Comparison of ENCODE assay signal across 27 mouse cellular contexts in the genomic region with DNA sequence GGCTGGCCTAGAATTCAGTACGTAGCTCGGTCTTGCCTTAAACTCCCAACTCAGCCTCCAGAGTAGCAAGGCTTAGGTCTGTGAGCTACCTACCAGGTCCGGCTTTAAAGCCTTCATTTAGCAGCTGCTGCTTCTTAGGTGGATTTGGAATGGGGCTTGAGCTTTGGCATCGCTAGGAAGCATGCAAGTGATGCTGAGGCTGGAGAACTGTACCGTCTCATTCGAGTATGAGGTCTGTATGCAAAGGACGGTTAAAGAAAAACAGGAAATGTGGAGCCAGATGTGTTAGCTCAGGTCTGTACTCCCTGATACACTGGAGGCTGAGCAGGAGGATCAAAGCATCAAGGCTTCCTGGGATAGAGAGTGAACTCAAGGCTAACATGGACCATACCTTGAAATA. TPM values are rescaled to one million over a fixed set of nuclear protein-coding genes. Genes with fewer than 3 reads are reported as not detected.
DNase-seq lines count a peak whose midpoint lies in the region; ATAC-seq and TF ChIP-seq lines count a peak whose summit lies in the region.
"Had no signal": no experiment of that assay in that cellular context is flagged by ENCODE, and none has a peak within 500 bp of the region (broad histone marks: within the 10 kb centered on the region; RNA-seq: fewer than 3 reads in every experiment).

No protein-coding gene starts in this region.

- TF ChIP-seq CTCF in CH12.LX (conservative IDR thresholded peaks at IDR 0.05 in 1 of 2, IDR thresholded peaks at IDR 0.05 in 1 of 2; ENCODE audit: low read depth in 2 of 2, low read length in 2 of 2): no peak
- no peak for TF ChIP-seq CTCF in kidney, adult 2 months (conservative IDR thresholded peaks at IDR 0.05; ENCODE audit: insufficient read depth, insufficient read length, low read depth, low read length)

- H3K4me2 ChIP-seq in lung, embryonic 16.5 days (ENCODE audit: low read depth, low read length): no peak overlapping the region
- H3K4me2 ChIP-seq in CH12.LX (ENCODE audit: insufficient read depth, low read depth, poor library complexity, severe bottlenecking) (peak overlapping the region; percentile 92), myocyte (ENCODE audit: low read depth) (peak overlapping the region; percentile 65)
- H3K4me2 ChIP-seq: embryonic facial prominence, embryonic 13.5 days; embryonic facial prominence, embryonic 15.5 days; forebrain, embryonic 12.5 days had no signal

- H3K4me3 ChIP-seq in lung, embryonic 16.5 days (ENCODE audit: low read length): no peak overlapping the region
- H3K4me3 ChIP-seq in CH12.LX (replicated peaks in 1 of 3; ENCODE audit: low read depth in 2 of 3, low read length in 2 of 3, poor library complexity in 1 of 3): peak overlapping the region; percentile 57 to 98 (median 83)
- peak overlapping the region; percentile 59 for H3K4me3 ChIP-seq in myocyte
- no peak overlapping the region for H3K4me3 ChIP-seq in kidney, adult 2 months (ENCODE audit: insufficient read depth, low read depth, low read length)
- H3K4me3 ChIP-seq: embryonic facial prominence, embryonic 13.5 days; embryonic facial prominence, embryonic 15.5 days; erythroblast, embryonic 14.5 days; forebrain, embryonic 10.5 days; forebrain, embryonic 12.5 days had no signal

- no peaks in the 10 kb centered on the region for H3K9me3 ChIP-seq in lung, embryonic 16.5 days (ENCODE audit: control insufficient read depth, low read length)
- H3K9me3 ChIP-seq in CH12.LX (replicated peaks; ENCODE audit: low read length): no peaks in the 10 kb centered on the region
- H3K9me3 ChIP-seq: embryonic facial prominence, embryonic 13.5 days; embryonic facial prominence, embryonic 15.5 days; forebrain, embryonic 10.5 days; forebrain, embryonic 12.5 days had no signal

- WGBS in lung, embryonic 16.5 days: 68% methylated on average over 7 of the region's 7 CpGs
- 72% methylated on average over 7 of the region's 7 CpGs for WGBS in kidney, adult 2 months

- intact Hi-C loops in gastrocnemius, postnatal 36 days (cut with DNase I): no loop called here

- H3K27ac ChIP-seq in lung, embryonic 16.5 days (ENCODE audit: low read length): no peak overlapping the region
- peak overlapping the region; percentile 87 for H3K27ac ChIP-seq in CH12.LX (ENCODE audit: insufficient read depth, low read depth)
- no peak overlapping the region for H3K27ac ChIP-seq in kidney, adult 2 months (ENCODE audit: insufficient read depth, low read depth, low read length)
- H3K27ac ChIP-seq: embryonic facial prominence, embryonic 13.5 days; embryonic facial prominence, embryonic 15.5 days; forebrain, embryonic 10.5 days; forebrain, embryonic 12.5 days had no signal

- peaks cover 98% of the 10 kb centered on the region for H3K79me2 ChIP-seq in CH12.LX (replicated peaks; ENCODE audit: control insufficient read depth, extremely low read depth, insufficient read depth, poor library complexity, severe bottlenecking)
- peaks cover 83% of the 10 kb centered on the region for H3K79me2 ChIP-seq in myocyte (ENCODE audit: control insufficient read depth, insufficient read depth)

- H3K36me3 ChIP-seq in lung, embryonic 16.5 days (ENCODE audit: control insufficient read depth, insufficient read depth, low read length): no peaks in the 10 kb centered on the region
- H3K36me3 ChIP-seq in CH12.LX (replicated peaks in 1 of 2; ENCODE audit: control insufficient read depth in 1 of 2, insufficient read depth in 1 of 2, low read length in 1 of 2) (peaks cover 28 to 56% of the 10 kb centered on the region in 2 experiments), myocyte (ENCODE audit: control insufficient read depth, insufficient read depth) (peaks cover 9% of the 10 kb centered on the region)
- H3K36me3 ChIP-seq in kidney, adult 2 months (ENCODE audit: control insufficient read depth, insufficient read depth, low read length): no peaks in the 10 kb centered on the region
- H3K36me3 ChIP-seq: embryonic facial prominence, embryonic 13.5 days; embryonic facial prominence, embryonic 15.5 days; forebrain, embryonic 10.5 days; forebrain, embryonic 12.5 days had no signal

- TF ChIP-seq POLR2A in CH12.LX (IDR thresholded peaks at IDR 0.05; ENCODE audit: low read depth, low read length): no peak; the same call in 1 of the 2 replicates
- no peak for TF ChIP-seq POLR2A in myocyte (IDR thresholded peaks at IDR 0.05; ENCODE audit: insufficient read length, low read depth)
- TF ChIP-seq POLR2A in kidney, adult 2 months (IDR thresholded peaks at IDR 0.05; ENCODE audit: low read depth, low read length): no peak

- H3K27me3 ChIP-seq in lung, embryonic 16.5 days (ENCODE audit: control insufficient read depth, insufficient read depth, low read depth, low read length): no peaks in the 10 kb centered on the region
- no peaks in the 10 kb centered on the region for H3K27me3 ChIP-seq in CH12.LX (replicated peaks)
- no peaks in the 10 kb centered on the region for H3K27me3 ChIP-seq in myocyte (ENCODE audit: control insufficient read depth, insufficient read depth, insufficient read length)
- H3K27me3 ChIP-seq in kidney, adult 2 months (replicated peaks; ENCODE audit: control insufficient read depth, insufficient read depth, low read length): no peaks in the 10 kb centered on the region
- H3K27me3 ChIP-seq: embryonic facial prominence, embryonic 13.5 days; embryonic facial prominence, embryonic 15.5 days; forebrain, embryonic 12.5 days had no signal

- TF ChIP-seq EP300 in CH12.LX (IDR thresholded peaks at IDR 0.05; ENCODE audit: low read length): no peak

- no peak for TF ChIP-seq RAD21 in CH12.LX (IDR thresholded peaks at IDR 0.05; ENCODE audit: low read depth, low read length)

- no peak for ATAC-seq in lung, embryonic 16.5 days (ENCODE audit: low read depth)
- ATAC-seq: forebrain, embryonic 14.5 days; forebrain, embryonic 16.5 days had no signal

- peak overlapping the region; percentile 32; the same call in 1 of the 2 replicates for H3K9ac ChIP-seq in lung, embryonic 16.5 days (ENCODE audit: low read length)
- H3K9ac ChIP-seq in CH12.LX (ENCODE audit: insufficient read depth, low read depth): peak overlapping the region; percentile 97
- H3K9ac ChIP-seq: embryonic facial prominence, embryonic 13.5 days; embryonic facial prominence, embryonic 15.5 days; forebrain, embryonic 12.5 days had no signal

- in situ Hi-C loops in CH12.LX (cut with MboI; ENCODE audit: low pct_ligation_motif_present, low pct_unique_long_range_greater_than_20kb, low sequenced_read_pairs): loop anchor here (5.0 kb wide), 1 partner anchor 115 kb away; a partner anchor contains a TSS

- no peak for DNase-seq in lung, postnatal 4 days
- peak; percentile 60 for DNase-seq in A20 (ENCODE audit: low read depth, low spot score)
- peak; percentile 53 for DNase-seq in CH12.LX (ENCODE audit: extremely low read depth)
- DNase-seq in gastrocnemius, postnatal 36 days: no peak
- no peak for DNase-seq in kidney, adult 2 months
- DNase-seq: adrenal gland, adult 2 months; adrenal gland, postnatal 10 days; adrenal gland, postnatal 25 days; cerebellum, adult 11 months; cerebellum, adult 18-20 months; cerebellum, adult 8-10 months; cerebellum, adult 9-11 months; cerebellum, postnatal 14 days; cerebellum, postnatal 36 days; embryo, embryonic 11 days had no signal

- dilution Hi-C loops in CH12.LX (cut with MboI; ENCODE audit: extremely low pct_ligation_motif_present, extremely low pct_unique_long_range_greater_than_20kb, low sequenced_read_pairs): no loop called here

- H3ac ChIP-seq in myocyte (ENCODE audit: control insufficient read depth, insufficient read length): no peak overlapping the region

- no peaks in the 10 kb centered on the region for H3K4me1 ChIP-seq in lung, embryonic 16.5 days (replicated peaks; ENCODE audit: control insufficient read depth, insufficient read depth, low read length)
- H3K4me1 ChIP-seq in CH12.LX (ENCODE audit: control insufficient read depth in 1 of 2, insufficient read depth in 2 of 2): peaks cover 13 to 51% of the 10 kb centered on the region in 2 experiments; a peak in 3 of 4 replicates
- H3K4me1 ChIP-seq in kidney, adult 2 months (ENCODE audit: control insufficient read depth, insufficient read depth, low read length): no peaks in the 10 kb centered on the region
- H3K4me1 ChIP-seq: embryonic facial prominence, embryonic 13.5 days; embryonic facial prominence, embryonic 15.5 days; forebrain, embryonic 10.5 days; forebrain, embryonic 12.5 days had no signal

TF ChIP-seq in CH12.LX, 34 proteins besides CTCF, POLR2A, EP300 and RAD21 (continues in another document):
- TF ChIP-seq SIN3A (IDR thresholded peaks at IDR 0.05; ENCODE audit: low read length) (peak; percentile 5; the same call in 1 of the 2 replicates), MXI1 (IDR thresholded peaks at IDR 0.05; ENCODE audit: low read depth, low read length) (peak; percentile 58), ELF1 (IDR thresholded peaks at IDR 0.05; ENCODE audit: low read depth, low read length) (no peak)

TF ChIP-seq in myocyte, 11 proteins besides CTCF, POLR2A, EP300 and RAD21 (continues in another document):
- no peak for TF ChIP-seq TCF3 (IDR thresholded peaks at IDR 0.05; ENCODE audit: insufficient read length, low read depth)
- TF ChIP-seq MYOG (IDR thresholded peaks at IDR 0.05; ENCODE audit: control insufficient read depth in 1 of 3, insufficient read depth in 1 of 3, insufficient read length in 2 of 3, low read depth in 2 of 3): no peak
- TF ChIP-seq MAX (IDR thresholded peaks at IDR 0.05; ENCODE audit: low read depth): no peak
- TF ChIP-seq REST (IDR thresholded peaks at IDR 0.05; ENCODE audit: insufficient read depth, insufficient read length): no peak

RNA-seq across cellular contexts. Expression of a gene that starts 6.8 kb away (rescaled TPM):
- 0.21 and 0.25 TPM in 2 replicates for polyA plus RNA-seq in lung, embryonic 16.5 days (2015; fragmentation: Nextera tagmentation; extraction: Ambion mirVana)
- total RNA-seq in CH12.LX (2012; rRNA removed) (43.6 and 46.2 TPM in 2 replicates), CH12.LX (2014; rRNA removed) (54.3 and 57.8 TPM in 2 replicates)
- polyA plus RNA-seq in CH12.LX (2012; ENCODE audit: insufficient read length, low read depth) (37.0 and 39.5 TPM in 2 replicates), myocyte (2012; fragmentation: generic; extraction: Trizol) (27.1 TPM)
- total RNA-seq in gastrocnemius, postnatal 36 days (2021): under 1 TPM; 0.15 to 0.22 TPM
- 0.14 and 0.23 TPM in 2 replicates for polyA plus RNA-seq in kidney, adult 2 months (2012; rRNA removed)
- polyA plus RNA-seq: adrenal gland, adult 2 months; erythroblast, embryonic 14.5 days had no signal

RNA-seq across cellular contexts. Expression of a gene that starts 9.7 kb away (rescaled TPM):
- polyA plus RNA-seq in lung, embryonic 16.5 days (2015; fragmentation: Nextera tagmentation; extraction: Ambion mirVana): 77.2 and 78.2 TPM in 2 replicates
- total RNA-seq in CH12.LX (2012; rRNA removed): 47.3 and 67.7 TPM in 2 replicates
- 44.9 and 45.3 TPM in 2 replicates for total RNA-seq in CH12.LX (2014; rRNA removed)
- polyA plus RNA-seq in CH12.LX (2012; ENCODE audit: insufficient read length, low read depth): 82.9 and 93.2 TPM in 2 replicates
- 124 TPM for polyA plus RNA-seq in myocyte (2012; fragmentation: generic; extraction: Trizol)
- total RNA-seq in gastrocnemius, postnatal 36 days (2021): 10 to 100 TPM; 15.7 to 17.7 TPM
- polyA plus RNA-seq in kidney, adult 2 months (2012; rRNA removed): 20.4 and 20.9 TPM in 2 replicates

RNA-seq across cellular contexts. Expression of a gene that starts 29.2 kb away (rescaled TPM):
- 0.31 and 1.3 TPM in 2 replicates for polyA plus RNA-seq in lung, embryonic 16.5 days (2015; fragmentation: Nextera tagmentation; extraction: Ambion mirVana)
- total RNA-seq in CH12.LX (2012; rRNA removed) (20.6 and 27.9 TPM in 2 replicates), CH12.LX (2014; rRNA removed) (12.3 and 14.3 TPM in 2 replicates)
- polyA plus RNA-seq in CH12.LX (2012; ENCODE audit: insufficient read length, low read depth) (9.3 and 11.0 TPM in 2 replicates), myocyte (2012; fragmentation: generic; extraction: Trizol) (13.9 TPM)
- total RNA-seq in gastrocnemius, postnatal 36 days (2021): 1 to 10 TPM; 4.2 to 4.7 TPM
- 26.8 and 27.4 TPM in 2 replicates for polyA plus RNA-seq in kidney, adult 2 months (2012; rRNA removed)
- total RNA-seq: common myeloid progenitor, adult 5-6 weeks; MEL had no signal
- polyA plus RNA-seq: embryonic facial prominence, embryonic 11.5 days; erythroblast, embryonic 14.5 days; forebrain, embryonic 10.5 days had no signal

Comparison
In these comparisons a context has a peak if more than half of its experiments do, and no peak if none do; other contexts are left out.
1. H3K4me3 ChIP-seq: peak in CH12.LX (3 of 3) and myocyte (single experiment); none in lung, embryonic 16.5 days (single experiment) and kidney, adult 2 months (single experiment).
2. DNase-seq: peak in A20 (single experiment) and CH12.LX (single experiment); none in lung, postnatal 4 days (0 of 2), gastrocnemius, postnatal 36 days (0 of 2) and kidney, adult 2 months (single experiment).
3. RNA of a gene that starts 6.8 kb away (polyA plus RNA-seq): 37.0 to 39.5 TPM in CH12.LX and 27.1 TPM in myocyte (single experiment); 0.21 to 0.25 TPM in lung, embryonic 16.5 days and 0.14 to 0.23 TPM in kidney, adult 2 months; every median in the first group is over 10 times any median in the second.